Mouse (Mus musculus): ENCODE measurements around the gene Ppp4r3b. TPM values are rescaled to one million over a fixed set of nuclear protein-coding genes. Genes with fewer than 3 reads are reported as not detected.

Ppp4r3b gene
- total RNA-seq (2021): 10 to 100 TPM; 25.9 to 33.0 TPM
- long read RNA-seq, experiment 1, full-length matches to known transcripts: 13 of 17 reads
- long read RNA-seq, experiment 1, partial matches to known transcripts: 0 of 17 reads
- long read RNA-seq, experiment 1, other reads (novel, unspliced or antisense): 4 of 17 reads
- long read RNA-seq, experiment 2, full-length matches to known transcripts: 9 of 14 reads
- long read RNA-seq, experiment 2, partial matches to known transcripts: 3 of 14 reads
- long read RNA-seq, experiment 2, other reads (novel, unspliced or antisense): 2 of 14 reads

- Histone ChIP-seq H3K27ac (peak within 1 kb of the TSS; percentile 97), H3K4me3 (peak within 1 kb of the TSS; percentile 99)
- DNase-seq: peak; percentile 99
- intact Hi-C loops (cut with DNase I): loop anchor here (5.0 kb wide), 1 partner anchor 340 kb away; no protein-coding TSS in a partner anchor
- no peak for TF ChIP-seq CTCF (IDR thresholded peaks at IDR 0.05)
Observed at GRCm38 (mm10) chr11:29172563-29173124, at the start of gene Ppp4r3b. TSS of gene Ppp4r3b (plus strand) at chr11:29172890.

GRCm38 (mm10) chr11:29129862-29130384 lies 42.8 kb upstream of the Ppp4r3b start:
- peak overlapping the region; percentile 98 for H3K4me3 ChIP-seq
- no peak for TF ChIP-seq CTCF (IDR thresholded peaks at IDR 0.05)
- no peak for DNase-seq
- H3K27ac ChIP-seq: peak overlapping the region; percentile 90
- intact Hi-C loops (cut with DNase I): loop anchor here (5.0 to 10.0 kb wide), 2 partner anchors 117 to 515 kb away; partner anchors contain the start of gene Cfap36

- peak; percentile 95 for DNase-seq
- Histone ChIP-seq H3K4me3 (peak within 1 kb of the TSS; percentile 98), H3K27ac (peak within 1 kb of the TSS; percentile 90)
- intact Hi-C loops (cut with DNase I): loop anchor here (5.0 to 10.0 kb wide), 2 partner anchors 117 to 516 kb away; partner anchors contain the start of gene Cfap36
- TF ChIP-seq CTCF (IDR thresholded peaks at IDR 0.05): no peak
Observed at GRCm38 (mm10) chr11:29130385-29131355, 42.0 kb upstream of the Ppp4r3b start, which contains the start of gene Pnpt1. TSS of gene Pnpt1 (plus strand) at chr11:29130744.

- Histone ChIP-seq H3K27ac (no peak overlapping the region), H3K4me3 (no peak overlapping the region)
- intact Hi-C loops (cut with DNase I): loop anchor here (5.0 kb wide), 1 partner anchor 57 kb away; no protein-coding TSS in a partner anchor
- TF ChIP-seq CTCF (IDR thresholded peaks at IDR 0.05): no peak
- DNase-seq: no peak
Observed at GRCm38 (mm10) chr11:29140671-29141070, 32.0 kb upstream of the Ppp4r3b start.

- intact Hi-C loops (cut with DNase I): no loop called here
Observed at GRCm38 (mm10) chr11:29148901-29149300, 23.8 kb upstream of the Ppp4r3b start.

GRCm38 (mm10) chr11:29163569-29163968 lies 9.1 kb upstream of the Ppp4r3b start:
- DNase-seq: no peak
- Histone ChIP-seq H3K4me3 (no peak overlapping the region), H3K27ac (no peak overlapping the region)
- intact Hi-C loops (cut with DNase I): no loop called here
- no peak for TF ChIP-seq CTCF (IDR thresholded peaks at IDR 0.05)

More at GRCm38 (mm10) chr11:29148901-29149300, 23.8 kb upstream of the Ppp4r3b start:
- no peak for TF ChIP-seq CTCF (IDR thresholded peaks at IDR 0.05)
- no peak for DNase-seq
- H3K27ac ChIP-seq: no peak overlapping the region
- H3K4me3 ChIP-seq: no peak overlapping the region

GRCm38 (mm10) chr11:29171959-29172391 lies 715 bp upstream of the Ppp4r3b start:
- DNase-seq: peak; percentile 47
- peak overlapping the region; percentile 99 for H3K4me3 ChIP-seq
- intact Hi-C loops (cut with DNase I): loop anchor here (5.0 kb wide), 1 partner anchor 340 kb away; no protein-coding TSS in a partner anchor
- TF ChIP-seq CTCF (IDR thresholded peaks at IDR 0.05): no peak
- H3K27ac ChIP-seq: peak overlapping the region; percentile 97

- TF ChIP-seq CTCF (IDR thresholded peaks at IDR 0.05): peak; percentile 59
- Histone ChIP-seq H3K27ac (peak overlapping the region; percentile 97), H3K4me3 (peak overlapping the region; percentile 99)
- intact Hi-C loops (cut with DNase I): loop anchor here (5.0 kb wide), 1 partner anchor 339 kb away; no protein-coding TSS in a partner anchor
- peak; percentile 63 for DNase-seq
Observed at GRCm38 (mm10) chr11:29173125-29173631, 488 bp downstream of the Ppp4r3b start.

- H3K4me3 ChIP-seq: peak overlapping the region; percentile 99
- peak overlapping the region; percentile 97 for H3K27ac ChIP-seq
- DNase-seq: no peak
- intact Hi-C loops (cut with DNase I): loop anchor here (5.0 kb wide), 1 partner anchor 338 kb away; no protein-coding TSS in a partner anchor
- no peak for TF ChIP-seq CTCF (IDR thresholded peaks at IDR 0.05)
Observed at GRCm38 (mm10) chr11:29173706-29174436, 1.2 kb downstream of the Ppp4r3b start.

GRCm38 (mm10) chr11:29179319-29179718 lies 6.6 kb downstream of the Ppp4r3b start:
- H3K4me3 ChIP-seq: no peak overlapping the region
- no peak for DNase-seq
- no peak overlapping the region for H3K27ac ChIP-seq
- TF ChIP-seq CTCF (IDR thresholded peaks at IDR 0.05): no peak
- intact Hi-C loops (cut with DNase I): no loop called here

GRCm38 (mm10) chr11:29180657-29181056 lies 8.0 kb downstream of the Ppp4r3b start:
- Histone ChIP-seq H3K27ac (peak overlapping the region; percentile 48), H3K4me3 (no peak overlapping the region)
- no peak for TF ChIP-seq CTCF (IDR thresholded peaks at IDR 0.05)
- intact Hi-C loops (cut with DNase I): no loop called here
- DNase-seq: peak; percentile 38
